Mouse (Mus musculus) adrenal gland, adult 8-10 months (tissue): Measurements from ENCODE around the gene Csnk2a2. TPM values are rescaled to one million over a fixed set of nuclear protein-coding genes. Genes with fewer than 3 reads are reported as not detected.

Experiments used
- DNase-seq: peaks from one replicate; pipeline ENCODE4 v3.0.0; 2022
- total RNA-seq, 4 experiments: library from RNA; stranded (reverse); gene quantifications; 2 replicates each; pipeline ENCODE4 v1.2.4; 2022

Csnk2a2 gene
- total RNA-seq, 4 experiments from 2014 or later, result 55.1 to 93.1 (median 78.1) TPM

DNA sequence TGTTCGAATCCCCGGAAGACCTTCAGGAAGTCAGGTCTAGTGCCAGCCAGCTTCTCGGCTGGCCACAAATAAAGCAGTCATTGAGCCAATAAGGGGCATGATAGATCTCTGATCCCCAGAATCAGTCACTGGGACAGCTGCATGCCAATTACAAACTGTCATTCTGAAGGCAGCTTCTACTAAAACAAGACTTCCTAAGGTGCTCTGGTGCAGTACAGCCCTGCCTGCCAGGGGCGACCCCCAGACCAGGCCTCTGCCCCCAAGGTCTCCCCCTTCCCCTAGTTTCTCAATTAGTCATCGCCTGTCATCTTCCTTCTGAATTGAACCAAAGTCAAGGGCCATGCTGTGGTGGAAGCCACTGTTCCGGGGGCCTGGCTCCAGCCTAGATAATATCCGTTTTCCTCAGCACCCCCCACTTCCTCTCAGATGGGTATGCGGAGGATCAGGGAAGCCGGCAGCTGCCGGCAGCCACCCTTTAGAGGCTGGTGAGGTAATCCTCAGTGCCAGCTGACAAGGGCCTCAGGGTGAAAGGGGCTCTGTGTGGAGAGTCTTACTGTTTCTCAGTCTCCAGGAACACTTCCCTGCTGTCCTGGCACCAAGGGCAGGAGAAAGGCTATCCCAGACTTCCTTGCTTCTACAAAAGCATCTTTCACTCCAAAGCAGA is 78.4 kb downstream of the Csnk2a2 start:
- no peak for DNase-seq

DNA sequence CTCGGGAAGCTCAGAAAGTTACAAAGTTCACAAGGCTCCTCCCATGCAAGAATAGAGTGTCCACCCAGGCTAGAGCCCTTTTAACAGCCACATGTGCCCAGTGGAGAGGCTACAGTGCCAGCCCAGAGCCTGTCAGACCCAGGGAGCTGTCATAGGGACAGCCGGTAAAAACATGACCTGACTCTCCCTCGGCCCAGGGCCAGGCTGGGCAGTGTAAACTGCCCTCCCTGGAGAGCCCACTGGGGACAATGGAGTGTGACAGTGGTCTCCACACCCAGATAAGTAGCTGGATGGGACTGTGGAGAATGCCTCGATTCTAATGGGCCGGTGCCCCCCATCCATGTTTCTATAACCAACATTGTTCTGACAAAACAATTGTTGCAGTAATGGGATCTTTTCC is 80.3 kb downstream of the Csnk2a2 start:
- DNase-seq, result no peak

DNA sequence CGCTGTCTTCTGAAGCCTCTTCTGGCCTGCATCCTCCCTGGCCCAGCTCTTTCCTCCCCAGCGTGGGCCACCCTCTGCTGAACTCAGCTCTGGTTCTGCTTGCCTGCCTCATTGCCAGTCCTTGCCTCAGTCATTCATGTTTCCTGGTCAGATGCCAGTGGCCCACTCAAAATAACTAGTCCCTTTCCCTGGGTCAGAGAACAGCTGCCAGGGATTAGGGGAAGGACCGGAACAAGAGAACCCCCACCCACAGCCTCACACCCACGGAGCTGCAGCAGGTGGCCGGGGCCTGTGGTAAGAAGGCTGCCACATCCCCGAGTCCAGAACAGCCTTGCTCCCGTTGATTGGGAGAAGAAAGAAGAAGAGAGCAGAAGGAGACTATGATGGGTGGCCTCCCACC is 88.7 kb downstream of the Csnk2a2 start:
- no peak for DNase-seq

- no peak for DNase-seq
Observed at GRCm38 (mm10) chr8:95399131-95399530, 90.7 kb downstream of the Csnk2a2 start.

GRCm38 (mm10) chr8:95397201-95397600 is 92.6 kb downstream of the Csnk2a2 start:
- DNase-seq, result no peak

DNA sequence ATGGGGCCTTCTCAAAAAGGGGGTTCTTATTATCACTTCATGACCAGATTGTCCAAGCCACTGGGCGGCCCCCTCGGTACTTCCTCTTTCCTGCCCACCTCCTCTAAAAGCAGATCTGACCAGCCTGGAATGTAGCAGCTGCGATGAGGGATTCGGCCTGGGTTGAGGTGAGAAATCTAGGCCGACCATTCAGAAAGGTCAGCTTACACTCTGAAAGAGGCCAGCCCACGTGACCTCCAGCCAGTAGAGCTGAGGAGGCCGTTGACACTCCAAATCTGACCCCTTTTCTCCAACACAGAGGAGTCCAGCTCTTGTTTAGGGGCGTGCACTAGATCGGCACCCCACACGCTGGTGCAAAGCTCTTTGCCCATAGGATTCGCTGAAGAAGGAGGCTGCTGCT is 93.1 kb downstream of the Csnk2a2 start:
- no peak for DNase-seq

Other genes with a start within 250 kb of the Csnk2a2 start
- 1 to 10 TPM in 2 of 4 experiments, under 1 TPM in 2; 0.70 to 1.1 (median 0.95) TPM for gene Cngb1, start 183.5 kb downstream of the Csnk2a2 start, total RNA-seq
- gene Tepp, start 179.5 kb downstream of the Csnk2a2 start, total RNA-seq, result 1 to 10 TPM; 1.5 to 1.7 (median 1.6) TPM
- gene Zfp319, start 158.1 kb downstream of the Csnk2a2 start, total RNA-seq, result 10 to 100 TPM; 10.6 to 15.1 (median 12.7) TPM
- 10 to 100 TPM; 16.7 to 24.1 (median 20.2) TPM for gene Usb1, start 157.8 kb downstream of the Csnk2a2 start, total RNA-seq
- gene Mmp15, start 137.8 kb downstream of the Csnk2a2 start, total RNA-seq, result 1 to 10 TPM; 3.8 to 7.0 (median 4.5) TPM
- 10 to 100 TPM; 43.2 to 55.3 (median 49.1) TPM for gene Cfap20, start 55.2 kb downstream of the Csnk2a2 start, total RNA-seq
- 1 to 10 TPM in 3 of 4 experiments, under 1 TPM in 1; 0.81 to 2.0 (median 1.7) TPM for gene Ccdc113, start 44.0 kb upstream of the Csnk2a2 start, total RNA-seq
- gene Prss54, start 86.3 kb upstream of the Csnk2a2 start, total RNA-seq, result not detected
- gene Gins3, start 143.4 kb upstream of the Csnk2a2 start, total RNA-seq, result 1 to 10 TPM; 2.8 to 5.0 (median 3.2) TPM
- gene Ndrg4, start 186.9 kb upstream of the Csnk2a2 start, total RNA-seq, result 10 to 100 TPM; 28.1 to 50.5 (median 39.7) TPM
- gene Setd6, start 225.8 kb upstream of the Csnk2a2 start, total RNA-seq, result 10 to 100 TPM; 27.1 to 44.1 (median 39.6) TPM